Mouse (Mus musculus) liver, adult 2 months (tissue): ENCODE measurements around the gene Csmd2. TPM values are rescaled to one million over a fixed set of nuclear protein-coding genes. Genes with fewer than 3 reads are reported as not detected.

Source experiments
- DNase-seq: peaks from one replicate; pipeline ENCODE4 v3.0.0-alpha.2; 2011; ENCODE audit warnings: low read depth, low spot score; ENCODE audit errors: extremely low read depth
- H3K27ac ChIP-seq: fragments of 200-500 bp; replicated peaks from 2 replicates; pipeline ENCODE4 v1.5.1; 2012; ENCODE audit warnings: low read depth, mild to moderate bottlenecking, control low read depth, inconsistent platforms, low read length; ENCODE audit not compliant: insufficient read depth
- H3K27me3 ChIP-seq: fragments of 200-500 bp; 2 replicates; pipeline ENCODE4 v1.6.1; 2012; ENCODE audit warnings: mild to moderate bottlenecking, moderate library complexity, low read length, inconsistent platforms; ENCODE audit not compliant: control insufficient read depth, insufficient read depth
- H3K36me3 ChIP-seq: fragments of 200-500 bp; 2 replicates; pipeline ENCODE4 v1.6.1; 2012; ENCODE audit warnings: low read length, inconsistent platforms; ENCODE audit not compliant: control insufficient read depth, insufficient read depth
- H3K4me1 ChIP-seq: fragments of 200-500 bp; 2 replicates; pipeline ENCODE4 v1.6.1; 2011; ENCODE audit warnings: low read length; ENCODE audit not compliant: control insufficient read depth, insufficient read depth
- H3K4me3 ChIP-seq: fragments of 200-500 bp; 2 replicates; pipeline ENCODE4 v1.5.1; 2011; ENCODE audit warnings: low read depth, mild to moderate bottlenecking, control low read depth, low read length, moderate library complexity; ENCODE audit not compliant: insufficient read depth
- H3K79me2 ChIP-seq: fragments of 200-500 bp; 2 replicates; pipeline ENCODE4 v1.6.1; 2012; ENCODE audit warnings: inconsistent platforms, mild to moderate bottlenecking, low read length, moderate library complexity; ENCODE audit not compliant: control insufficient read depth, insufficient read depth
- H3K9ac ChIP-seq: fragments of 200-500 bp; 2 replicates; pipeline ENCODE4 v1.6.1; 2012; ENCODE audit warnings: low read depth, mild to moderate bottlenecking, control low read depth, inconsistent platforms, low read length
- CTCF ChIP-seq: fragments of 200-500 bp; IDR thresholded peaks from 2 replicates; pipeline ENCODE4 v1.5.1; 2011; ENCODE audit warnings: low read depth, low read length, control low read depth
- POLR2A ChIP-seq: fragments of 200-500 bp; IDR thresholded peaks from 2 replicates; pipeline ENCODE4 v1.6.1; 2011; ENCODE audit warnings: low read length, control low read depth; ENCODE audit not compliant: insufficient read depth; ENCODE audit errors: extremely low read depth
- WGBS: fragments of 180-500 bp; shearing (Covaris S2); methylation state at CpG from one replicate; pipeline ENCODE4 v1.1.7; 2018; 5-methylcytosine and 5-hydroxymethylcytosine counted together
- polyA plus RNA-seq: library from polyadenylated mRNA; depleted of rRNA; stranded (reverse); fragments of >200 nt; gene quantifications from 2 replicates; pipeline ENCODE4 v1.2.3, GENCODE M21; 2012
- total RNA-seq: library from RNA; depleted of rRNA; stranded (reverse); fragments of >200 nt; gene quantifications from 2 replicates; pipeline ENCODE4 v1.2.3, GENCODE M21; 2014

Csmd2 gene
- total and polyA plus RNA-seq, 2 experiments, result not detected

GRCm38 (mm10) chr4:128371766-128372165 is 384.1 kb downstream of the Csmd2 start:
- H3K4me3 ChIP-seq, result no peak overlapping the region
- H3K9ac ChIP-seq, result no peak overlapping the region
- no peak for DNase-seq
- no peaks in the 10 kb centered on the region for H3K36me3 ChIP-seq
- H3K4me1 ChIP-seq, result no peaks in the 10 kb centered on the region
- H3K79me2 ChIP-seq, result no peaks in the 10 kb centered on the region
- no peaks in the 10 kb centered on the region for H3K27me3 ChIP-seq
- TF ChIP-seq CTCF (no peak), POLR2A (no peak)
- WGBS, result 68% methylated on average over 6 of the region's 6 CpGs
- no peak overlapping the region for H3K27ac ChIP-seq

DNA sequence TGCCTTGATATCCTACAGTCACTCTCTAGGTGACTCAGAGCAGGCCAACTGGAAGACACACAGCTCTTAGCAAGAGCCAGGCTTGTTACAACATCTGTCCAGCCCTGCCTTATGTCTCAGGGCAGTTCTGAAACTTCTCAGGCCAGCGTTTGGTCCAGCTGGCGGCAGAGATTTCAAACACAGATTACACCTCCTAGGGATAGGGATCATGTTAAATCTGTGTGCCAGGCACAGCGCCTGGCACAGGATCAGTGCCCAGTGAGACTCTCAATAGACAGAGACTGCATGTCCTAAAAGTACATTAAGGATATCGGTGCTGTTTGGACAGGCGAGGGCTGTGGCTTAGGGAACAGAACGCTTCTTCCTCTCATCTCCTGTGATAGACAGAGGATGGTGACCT is 385.5 kb downstream of the Csmd2 start:
- no peak overlapping the region for H3K27ac ChIP-seq
- DNase-seq, result no peak
- no peaks in the 10 kb centered on the region for H3K27me3 ChIP-seq
- WGBS, result 77% methylated on average over 6 of the region's 6 CpGs
- H3K4me1 ChIP-seq, result no peaks in the 10 kb centered on the region
- no peaks in the 10 kb centered on the region for H3K79me2 ChIP-seq
- H3K9ac ChIP-seq, result no peak overlapping the region
- no peak overlapping the region for H3K4me3 ChIP-seq
- TF ChIP-seq CTCF (no peak), POLR2A (no peak)
- no peaks in the 10 kb centered on the region for H3K36me3 ChIP-seq

- Histone ChIP-seq H3K4me3 (no peak overlapping the region), H3K27me3 (no peaks in the 10 kb centered on the region), H3K4me1 (no peaks in the 10 kb centered on the region), H3K27ac (no peak overlapping the region), H3K9ac (no peak overlapping the region), H3K79me2 (no peaks in the 10 kb centered on the region), H3K36me3 (no peaks in the 10 kb centered on the region)
- WGBS, result 80% methylated on average over 5 of the region's 5 CpGs
- TF ChIP-seq CTCF, result no peak
- TF ChIP-seq POLR2A, result no peak
- DNase-seq, result no peak
Observed at GRCm38 (mm10) chr4:128374051-128374450, 386.4 kb downstream of the Csmd2 start.

- Histone ChIP-seq H3K36me3 (no peaks in the 10 kb centered on the region), H3K9ac (no peak overlapping the region), H3K79me2 (no peaks in the 10 kb centered on the region), H3K4me1 (no peaks in the 10 kb centered on the region), H3K27ac (no peak overlapping the region), H3K4me3 (no peak overlapping the region), H3K27me3 (no peaks in the 10 kb centered on the region)
- DNase-seq, result no peak
- TF ChIP-seq CTCF (no peak), POLR2A (no peak)
- 84% methylated on average over 2 of the region's 2 CpGs for WGBS
Observed at GRCm38 (mm10) chr4:128378946-128379345, 391.3 kb downstream of the Csmd2 start.

- Histone ChIP-seq H3K36me3 (no peaks in the 10 kb centered on the region), H3K27me3 (no peaks in the 10 kb centered on the region), H3K9ac (no peak overlapping the region), H3K4me3 (no peak overlapping the region), H3K4me1 (no peaks in the 10 kb centered on the region), H3K79me2 (no peaks in the 10 kb centered on the region), H3K27ac (no peak overlapping the region)
- WGBS, result 79% methylated on average over 6 of the region's 6 CpGs
- DNase-seq, result no peak
- TF ChIP-seq CTCF (no peak), POLR2A (no peak)
Observed at GRCm38 (mm10) chr4:128381331-128381730, 393.7 kb downstream of the Csmd2 start.

DNA sequence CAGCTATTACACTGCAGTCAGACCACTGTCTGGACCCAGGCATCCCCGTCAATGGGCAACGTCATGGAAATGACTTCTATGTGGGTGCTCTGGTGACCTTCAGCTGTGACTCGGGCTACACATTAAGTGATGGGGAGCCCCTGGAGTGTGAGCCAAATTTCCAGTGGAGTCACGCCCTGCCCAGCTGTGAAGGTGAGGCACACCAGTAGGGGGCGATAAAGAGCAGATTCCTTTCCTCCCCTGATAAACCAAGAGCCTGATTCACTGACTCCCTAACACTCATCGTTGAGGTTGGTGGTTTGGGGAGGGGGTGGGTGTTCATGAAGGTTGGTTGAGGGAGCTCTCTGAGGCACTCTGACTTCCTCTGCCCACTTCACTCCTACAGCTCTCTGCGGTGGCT is 396.1 kb downstream of the Csmd2 start:
- TF ChIP-seq POLR2A, result no peak
- 0 out of 2 replicates have a peak, but pooled peaks have one; percentile 14 for TF ChIP-seq CTCF
- no peak for DNase-seq
- no peak overlapping the region for H3K27ac ChIP-seq
- no peaks in the 10 kb centered on the region for H3K4me1 ChIP-seq
- 77% methylated on average over 7 of the region's 7 CpGs for WGBS
- H3K27me3 ChIP-seq, result no peaks in the 10 kb centered on the region
- H3K79me2 ChIP-seq, result no peaks in the 10 kb centered on the region
- H3K36me3 ChIP-seq, result no peaks in the 10 kb centered on the region
- H3K9ac ChIP-seq, result no peak overlapping the region
- no peak overlapping the region for H3K4me3 ChIP-seq
